Mouse (Mus musculus): Measurements from ENCODE around the gene Copz1. TPM values are rescaled to one million over a fixed set of nuclear protein-coding genes. Genes with fewer than 3 reads are reported as not detected.

The Copz1 gene
- polyA plus RNA-seq, 1 experiment: 86.2 TPM

GRCm38 (mm10) chr15:103333081-103333615 lies 60.6 kb downstream of the Copz1 start:
- Histone ChIP-seq H3K4me1 (ENCODE audit: control insufficient read depth, insufficient read depth, low read length) (no peaks in the 10 kb centered on the region), H3K4me3 (replicated peaks; ENCODE audit: extremely low read depth, low read depth, low read length) (no peak overlapping the region)
- WGBS: 60% methylated on average over 5 of the region's 5 CpGs
- DNase-seq: no peak
- TF ChIP-seq CTCF (IDR thresholded peaks at IDR 0.05; ENCODE audit: insufficient read depth, low read length) (no peak), POLR2A (IDR thresholded peaks at IDR 0.05; ENCODE audit: borderline replicate concordance, extremely low read depth, low read depth, low read length) (no peak)

GRCm38 (mm10) chr15:103333738-103334137 lies 61.2 kb downstream of the Copz1 start:
- no peak overlapping the region for H3K4me3 ChIP-seq (replicated peaks; ENCODE audit: extremely low read depth, low read depth, low read length)
- WGBS: 74% methylated on average over 5 of the region's 5 CpGs
- no peak for DNase-seq
- TF ChIP-seq CTCF (IDR thresholded peaks at IDR 0.05; ENCODE audit: insufficient read depth, low read length) (no peak), POLR2A (IDR thresholded peaks at IDR 0.05; ENCODE audit: borderline replicate concordance, extremely low read depth, low read depth, low read length) (no peak)
- no peaks in the 10 kb centered on the region for H3K4me1 ChIP-seq (ENCODE audit: control insufficient read depth, insufficient read depth, low read length)

- no peak for TF ChIP-seq CTCF (IDR thresholded peaks at IDR 0.05; ENCODE audit: insufficient read depth, low read length)
- no peak for TF ChIP-seq POLR2A (IDR thresholded peaks at IDR 0.05; ENCODE audit: borderline replicate concordance, extremely low read depth, low read depth, low read length)
- 27% methylated on average over 2 of the region's 2 CpGs for WGBS
Observed at GRCm38 (mm10) chr15:103334194-103334593, 61.7 kb downstream of the Copz1 start.

GRCm38 (mm10) chr15:103335040-103335439 lies 62.5 kb downstream of the Copz1 start:
- Histone ChIP-seq H3K4me1 (ENCODE audit: control insufficient read depth, insufficient read depth, low read length) (0 out of 2 replicates have a peak, but pooled peaks cover 2% of the 10 kb centered on the region), H3K4me3 (replicated peaks; ENCODE audit: extremely low read depth, low read depth, low read length) (no peak overlapping the region)
- DNase-seq: no peak
- no peak for TF ChIP-seq CTCF (IDR thresholded peaks at IDR 0.05; ENCODE audit: insufficient read depth, low read length)
- no peak for TF ChIP-seq POLR2A (IDR thresholded peaks at IDR 0.05; ENCODE audit: borderline replicate concordance, extremely low read depth, low read depth, low read length)
- 70% methylated on average over 3 of the region's 3 CpGs for WGBS

More at GRCm38 (mm10) chr15:103334194-103334593, 61.7 kb downstream of the Copz1 start:
- Histone ChIP-seq H3K4me1 (ENCODE audit: control insufficient read depth, insufficient read depth, low read length) (no peaks in the 10 kb centered on the region), H3K4me3 (replicated peaks; ENCODE audit: extremely low read depth, low read depth, low read length) (no peak overlapping the region)
- DNase-seq: no peak

- 43% methylated on average over 7 of the region's 7 CpGs for WGBS
- 0 out of 2 replicates have a peak, but pooled peaks cover 2% of the 10 kb centered on the region for H3K4me1 ChIP-seq (ENCODE audit: control insufficient read depth, insufficient read depth, low read length)
- DNase-seq: no peak
- TF ChIP-seq CTCF (IDR thresholded peaks at IDR 0.05; ENCODE audit: insufficient read depth, low read length) (no peak), POLR2A (IDR thresholded peaks at IDR 0.05; ENCODE audit: borderline replicate concordance, extremely low read depth, low read depth, low read length) (no peak)
- no peak overlapping the region for H3K4me3 ChIP-seq (replicated peaks; ENCODE audit: extremely low read depth, low read depth, low read length)
Observed at GRCm38 (mm10) chr15:103335488-103336235, 63.1 kb downstream of the Copz1 start.

GRCm38 (mm10) chr15:103336996-103337667 lies 64.6 kb downstream of the Copz1 start:
- DNase-seq: no peak
- 0 out of 2 replicates have a peak, but pooled peaks cover 2% of the 10 kb centered on the region for H3K4me1 ChIP-seq (ENCODE audit: control insufficient read depth, insufficient read depth, low read length)
- 34% methylated on average over 11 of the region's 11 CpGs for WGBS
- no peak overlapping the region for H3K4me3 ChIP-seq (replicated peaks; ENCODE audit: extremely low read depth, low read depth, low read length)
- TF ChIP-seq POLR2A (IDR thresholded peaks at IDR 0.05; ENCODE audit: borderline replicate concordance, extremely low read depth, low read depth, low read length) (no peak), CTCF (IDR thresholded peaks at IDR 0.05; ENCODE audit: insufficient read depth, low read length) (no peak)

GRCm38 (mm10) chr15:103338829-103339165 lies 66.3 kb downstream of the Copz1 start:
- TF ChIP-seq POLR2A (IDR thresholded peaks at IDR 0.05; ENCODE audit: borderline replicate concordance, extremely low read depth, low read depth, low read length): no peak
- TF ChIP-seq CTCF (IDR thresholded peaks at IDR 0.05; ENCODE audit: insufficient read depth, low read length): no peak
- WGBS: 60% methylated on average over 4 of the region's 4 CpGs
- DNase-seq: no peak
- Histone ChIP-seq H3K4me3 (replicated peaks; ENCODE audit: extremely low read depth, low read depth, low read length) (no peak overlapping the region), H3K4me1 (ENCODE audit: control insufficient read depth, insufficient read depth, low read length) (0 out of 2 replicates have a peak, but pooled peaks cover 2% of the 10 kb centered on the region)

- 14% methylated on average over 31 of the region's 31 CpGs for WGBS
- no peak for DNase-seq
- TF ChIP-seq CTCF (IDR thresholded peaks at IDR 0.05; ENCODE audit: insufficient read depth, low read length): no peak
- no peak for TF ChIP-seq POLR2A (IDR thresholded peaks at IDR 0.05; ENCODE audit: borderline replicate concordance, extremely low read depth, low read depth, low read length)
- Histone ChIP-seq H3K4me3 (replicated peaks; ENCODE audit: extremely low read depth, low read depth, low read length) (peak overlapping the region; percentile 56), H3K4me1 (ENCODE audit: control insufficient read depth, insufficient read depth, low read length) (0 out of 2 replicates have a peak, but pooled peaks cover 2% of the 10 kb centered on the region)
Observed at GRCm38 (mm10) chr15:103339166-103339960, 66.8 kb downstream of the Copz1 start.

- Histone ChIP-seq H3K4me1 (ENCODE audit: control insufficient read depth, insufficient read depth, low read length) (0 out of 2 replicates have a peak, but pooled peaks cover 2% of the 10 kb centered on the region), H3K4me3 (replicated peaks; ENCODE audit: extremely low read depth, low read depth, low read length) (peak within 1 kb of the TSS; percentile 56)
- peak; percentile 43 for DNase-seq
- 2% methylated on average over 26 of the region's 26 CpGs for WGBS
- no peak for TF ChIP-seq CTCF (IDR thresholded peaks at IDR 0.05; ENCODE audit: insufficient read depth, low read length)
- no peak for TF ChIP-seq POLR2A (IDR thresholded peaks at IDR 0.05; ENCODE audit: borderline replicate concordance, extremely low read depth, low read depth, low read length)
Observed at GRCm38 (mm10) chr15:103339961-103340337, 67.4 kb downstream of the Copz1 start, which contains the start of gene Zfp385a. Gene Zfp385a, minus strand, starts transcription at chr15:103340093.
